Mouse (Mus musculus) CD8-positive naive resting alpha-beta T cell, adult 57 days (primary cell): ENCODE results near the gene Kdelc2. TPM values are rescaled to one million over a fixed set of nuclear protein-coding genes. Genes with fewer than 3 reads are reported as not detected.

ENCODE experiments used
- total RNA-seq: library from RNA; stranded (reverse); gene quantifications from one replicate; pipeline ENCODE4 v1.2.4, GENCODE M21; 2023

The Kdelc2 gene
- 1.1 TPM for total RNA-seq

GRCm38 (mm10) chr9:53383951-53384866 lies at the start of gene Kdelc2:
Kdelc2 (plus strand) TSS chr9:53384025.

GRCm38 (mm10) chr9:53402291-53402711 lies 18.5 kb downstream of the Kdelc2 start, which contains the start of gene 4930550C14Rik:
4930550C14Rik (plus strand) TSS chr9:53402325.

Other genes starting within 250 kb of the Kdelc2 start
- gene Ddx10, start 136.0 kb upstream of the Kdelc2 start, total RNA-seq, result 47.4 TPM
- gene Exph5, start 82.4 kb upstream of the Kdelc2 start, total RNA-seq, result not detected
- 0.67 TPM for gene 4930550C14Rik, start 18.3 kb downstream of the Kdelc2 start, total RNA-seq
- gene Atm, start 152.7 kb downstream of the Kdelc2 start, total RNA-seq, result 59.2 TPM
- 18.6 TPM for gene Npat, start 153.0 kb downstream of the Kdelc2 start, total RNA-seq
- gene Acat1, start 226.4 kb downstream of the Kdelc2 start, total RNA-seq, result 18.4 TPM